23 mouse cellular contexts compared by ENCODE assay signal in genomic region chr1:143764443-143764842, GRCm38 (mm10). TPM values are rescaled to one million over a fixed set of nuclear protein-coding genes. Genes with fewer than 3 reads are reported as not detected.
A peak's percentile ranks its signal among the peaks of the same experiment; 100 is the strongest.
DNase-seq lines count a peak whose midpoint lies in the region; ATAC-seq and TF ChIP-seq lines count a peak whose summit lies in the region.
"Had no signal": no experiment of that assay in that cellular context is flagged by ENCODE, and none has a peak within 500 bp of the region (broad histone marks: within the 10 kb centered on the region; RNA-seq: fewer than 3 reads in every experiment).

No protein-coding gene starts in this region.

- ATAC-seq in intestine, postnatal 0 days: no peak
- ATAC-seq in intestine, embryonic 15.5 days: no peak
- 0 out of 2 replicates have a peak, but pooled peaks have one; percentile 56 for ATAC-seq in megakaryocyte-erythroid progenitor cell, adult 5-6 weeks (replicated peaks; ENCODE audit: low FRiP score, low TSS enrichment, poor library complexity, severe bottlenecking)
- ATAC-seq: activated CD4-positive, CD25-positive, alpha-beta regulatory T cell, adult 4 months; forebrain, embryonic 15.5 days; intestine, embryonic 16.5 days had no signal

- TF ChIP-seq CTCF in intestine, postnatal 0 days (IDR thresholded peaks at IDR 0.05; ENCODE audit: low read depth): peak; percentile 52
- TF ChIP-seq CTCF in thymus, adult 2 months (IDR thresholded peaks at IDR 0.05; ENCODE audit: borderline replicate concordance, control insufficient read depth, extremely low read depth, insufficient read depth, low read length, poor library complexity): no peak

- no peak overlapping the region for H3K4me3 ChIP-seq in intestine, postnatal 0 days (ENCODE audit: low read depth, low read length)
- no peak overlapping the region for H3K4me3 ChIP-seq in intestine, embryonic 15.5 days (replicated peaks)
- H3K4me3 ChIP-seq in thymus, adult 2 months (ENCODE audit: control insufficient read depth, insufficient read depth, low read length): no peak overlapping the region
- H3K4me3 ChIP-seq: forebrain, embryonic 15.5 days; heart, embryonic 15.5 days; hindbrain, embryonic 13.5 days; limb, embryonic 13.5 days; liver, embryonic 15.5 days; megakaryocyte, embryonic 14.5 days; neural tube, embryonic 13.5 days had no signal

- H3K9ac ChIP-seq in intestine, postnatal 0 days (ENCODE audit: low read depth, low read length): no peak overlapping the region
- no peak overlapping the region for H3K9ac ChIP-seq in intestine, embryonic 15.5 days
- H3K9ac ChIP-seq: forebrain, embryonic 15.5 days; heart, embryonic 15.5 days; hindbrain, embryonic 13.5 days; limb, embryonic 13.5 days; liver, embryonic 15.5 days; neural tube, embryonic 13.5 days had no signal

- H3K9me3 ChIP-seq in intestine, postnatal 0 days (ENCODE audit: control insufficient read depth): no peaks in the 10 kb centered on the region
- no peaks in the 10 kb centered on the region for H3K9me3 ChIP-seq in intestine, embryonic 15.5 days
- H3K9me3 ChIP-seq: forebrain, embryonic 15.5 days; heart, embryonic 15.5 days; hindbrain, embryonic 13.5 days; limb, embryonic 13.5 days; liver, embryonic 15.5 days; megakaryocyte, embryonic 14.5 days; neural tube, embryonic 13.5 days had no signal

- no peak for TF ChIP-seq POLR2A in thymus, adult 2 months (IDR thresholded peaks at IDR 0.05; ENCODE audit: control insufficient read depth, extremely low read depth, insufficient read depth, low read length, poor library complexity)

- peak; percentile 8 for DNase-seq in lung, postnatal 36 days
- no peak for DNase-seq in lung, postnatal 4 days
- peak; percentile 18 for DNase-seq in R1 (ENCODE audit: low read depth, low spot score)
- DNase-seq in thymus, adult 2 months: no peak
- DNase-seq: adrenal gland, postnatal 25 days; cerebellum, postnatal 10 days; embryo, embryonic 11 days; heart, adult 18-20 months; kidney, postnatal 10 days; right cerebral cortex, postnatal 14 days; thymus, postnatal 4 days had no signal

- H3K27me3 ChIP-seq in intestine, postnatal 0 days (replicated peaks; ENCODE audit: control insufficient read depth, insufficient read depth, low read length): no peaks in the 10 kb centered on the region
- no peaks in the 10 kb centered on the region for H3K27me3 ChIP-seq in intestine, embryonic 15.5 days (replicated peaks)
- H3K27me3 ChIP-seq in thymus, adult 2 months (ENCODE audit: control insufficient read depth, insufficient read depth, low read length): no peaks in the 10 kb centered on the region
- H3K27me3 ChIP-seq: forebrain, embryonic 15.5 days; heart, embryonic 15.5 days; hindbrain, embryonic 13.5 days; limb, embryonic 13.5 days; liver, embryonic 15.5 days; megakaryocyte, embryonic 14.5 days; neural tube, embryonic 13.5 days had no signal

- H3K4me1 ChIP-seq in intestine, postnatal 0 days (replicated peaks; ENCODE audit: control insufficient read depth, insufficient read depth, low read length): no peaks in the 10 kb centered on the region
- H3K4me1 ChIP-seq in intestine, embryonic 15.5 days (replicated peaks): no peaks in the 10 kb centered on the region
- no peaks in the 10 kb centered on the region for H3K4me1 ChIP-seq in thymus, adult 2 months (replicated peaks; ENCODE audit: control insufficient read depth, insufficient read depth, low read length)
- H3K4me1 ChIP-seq: forebrain, embryonic 15.5 days; heart, embryonic 15.5 days; hindbrain, embryonic 13.5 days; limb, embryonic 13.5 days; liver, embryonic 15.5 days; neural tube, embryonic 13.5 days had no signal

- peaks cover 4% of the 10 kb centered on the region; the same call in 1 of the 2 replicates for H3K36me3 ChIP-seq in intestine, postnatal 0 days (ENCODE audit: control insufficient read depth, insufficient read depth)
- H3K36me3 ChIP-seq in intestine, embryonic 15.5 days: peaks cover 12% of the 10 kb centered on the region; the same call in 1 of the 2 replicates
- H3K36me3 ChIP-seq in thymus, adult 2 months (ENCODE audit: control insufficient read depth, insufficient read depth, low read length): no peaks in the 10 kb centered on the region
- H3K36me3 ChIP-seq: liver, embryonic 15.5 days had no signal

- 74% methylated on average over 1 of the region's 1 CpGs for WGBS in intestine, postnatal 0 days
- WGBS in intestine, embryonic 15.5 days: 74% methylated on average over 1 of the region's 1 CpGs
- whole genome bisulfite sequencing in thymus, adult 2 months: 92% methylated on average over 1 of the region's 1 CpGs

- H3K4me2 ChIP-seq in intestine, postnatal 0 days (replicated peaks; ENCODE audit: low read depth): no peak overlapping the region
- no peak overlapping the region for H3K4me2 ChIP-seq in intestine, embryonic 15.5 days (replicated peaks)
- H3K4me2 ChIP-seq: forebrain, embryonic 15.5 days; heart, embryonic 15.5 days; hindbrain, embryonic 13.5 days; limb, embryonic 13.5 days; liver, embryonic 15.5 days; neural tube, embryonic 13.5 days had no signal

- no peak overlapping the region for H3K27ac ChIP-seq in intestine, postnatal 0 days (ENCODE audit: low read depth, low read length)
- H3K27ac ChIP-seq in intestine, embryonic 15.5 days: no peak overlapping the region
- no peak overlapping the region for H3K27ac ChIP-seq in thymus, adult 2 months (ENCODE audit: control insufficient read depth, insufficient read depth, low read length)
- H3K27ac ChIP-seq: forebrain, embryonic 15.5 days; heart, embryonic 15.5 days; hindbrain, embryonic 13.5 days; limb, embryonic 13.5 days; liver, embryonic 15.5 days; neural tube, embryonic 13.5 days had no signal

RNA-seq across cellular contexts. Expression of gene Trove2, which starts 12.4 kb away (rescaled TPM):
- 3.4 and 3.9 TPM in 2 replicates for polyA plus RNA-seq in intestine, postnatal 0 days (2015; fragmentation: Nextera tagmentation; extraction: Ambion mirVana)
- polyA plus RNA-seq in intestine, embryonic 15.5 days (2015; fragmentation: Nextera tagmentation; extraction: Ambion mirVana): 10.1 and 12.4 TPM in 2 replicates
- total RNA-seq in megakaryocyte-erythroid progenitor cell, adult 5-6 weeks (2014; fragmentation: Nextera tagmentation): 0.85 and 2.1 TPM in 2 replicates
- 1.7 and 5.1 TPM in 2 replicates for total RNA-seq in megakaryocyte-erythroid progenitor cell, adult 5-6 weeks (2017)
- 0.75 and 0.97 TPM in 2 replicates for polyA plus RNA-seq in thymus, adult 2 months (2012; rRNA removed)

RNA-seq across cellular contexts. Expression of gene Uchl5, which starts 12.6 kb away (rescaled TPM):
- 65.7 and 68.0 TPM in 2 replicates for polyA plus RNA-seq in intestine, postnatal 0 days (2015; fragmentation: Nextera tagmentation; extraction: Ambion mirVana)
- polyA plus RNA-seq in intestine, embryonic 15.5 days (2015; fragmentation: Nextera tagmentation; extraction: Ambion mirVana): 102 and 107 TPM in 2 replicates
- 99.1 and 112 TPM in 2 replicates for total RNA-seq in megakaryocyte-erythroid progenitor cell, adult 5-6 weeks (2014; fragmentation: Nextera tagmentation)
- total RNA-seq in megakaryocyte-erythroid progenitor cell, adult 5-6 weeks (2017): 140 and 180 TPM in 2 replicates
- polyA plus RNA-seq in thymus, adult 2 months (2012; rRNA removed): 5.0 and 10.8 TPM in 2 replicates

RNA-seq across cellular contexts. Expression of gene Glrx2, which starts 48.3 kb away (rescaled TPM):
- 103 and 104 TPM in 2 replicates for polyA plus RNA-seq in intestine, postnatal 0 days (2015; fragmentation: Nextera tagmentation; extraction: Ambion mirVana)
- 91.2 and 94.7 TPM in 2 replicates for polyA plus RNA-seq in intestine, embryonic 15.5 days (2015; fragmentation: Nextera tagmentation; extraction: Ambion mirVana)
- 68.9 and 106 TPM in 2 replicates for total RNA-seq in megakaryocyte-erythroid progenitor cell, adult 5-6 weeks (2014; fragmentation: Nextera tagmentation)
- total RNA-seq in megakaryocyte-erythroid progenitor cell, adult 5-6 weeks (2017): 51.3 and 54.5 TPM in 2 replicates
- 20.9 and 28.3 TPM in 2 replicates for polyA plus RNA-seq in thymus, adult 2 months (2012; rRNA removed)

Comparison
In these comparisons a context has a peak if more than half of its experiments do, and no peak if none do; other contexts are left out.
1. DNase-seq: peak in lung, postnatal 36 days (single experiment) and R1 (single experiment); none in lung, postnatal 4 days (0 of 2) and thymus, adult 2 months (single experiment).